Mouse (Mus musculus) adrenal gland, adult 8-10 months (tissue): ENCODE results near the gene Cab39. TPM values are rescaled to one million over a fixed set of nuclear protein-coding genes. Genes with fewer than 3 reads are reported as not detected.

Source experiments
- DNase-seq: peaks from one replicate; pipeline ENCODE4 v3.0.0; 2022
- total RNA-seq, 4 experiments: library from RNA; stranded (reverse); gene quantifications; 2 replicates each; pipeline ENCODE4 v1.2.4; 2022

Cab39 gene
- total RNA-seq, 4 experiments from 2014 or later = 103 to 136 (median 114) TPM

DNA sequence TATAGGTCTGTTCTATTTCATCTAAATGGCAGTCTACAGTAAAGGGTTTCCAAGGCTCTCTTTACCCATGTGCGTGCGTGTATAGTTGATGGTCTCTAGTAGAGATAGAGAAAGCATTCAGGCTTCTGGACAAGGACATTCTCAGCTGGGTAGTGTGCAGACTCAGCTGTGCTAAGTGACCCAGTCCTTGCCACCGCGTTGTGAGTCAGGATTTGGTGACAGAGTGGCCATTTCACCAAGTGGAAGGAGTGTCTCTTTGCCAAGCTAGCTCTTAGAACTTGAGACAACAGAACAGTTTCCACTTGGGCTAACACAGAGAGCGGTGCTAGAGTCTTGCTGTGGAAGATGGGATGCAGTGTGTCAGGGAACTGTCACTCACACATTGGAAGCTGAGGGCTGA, 57.6 kb downstream of the Cab39 start:
- DNase-seq = peak; percentile 59

DNA sequence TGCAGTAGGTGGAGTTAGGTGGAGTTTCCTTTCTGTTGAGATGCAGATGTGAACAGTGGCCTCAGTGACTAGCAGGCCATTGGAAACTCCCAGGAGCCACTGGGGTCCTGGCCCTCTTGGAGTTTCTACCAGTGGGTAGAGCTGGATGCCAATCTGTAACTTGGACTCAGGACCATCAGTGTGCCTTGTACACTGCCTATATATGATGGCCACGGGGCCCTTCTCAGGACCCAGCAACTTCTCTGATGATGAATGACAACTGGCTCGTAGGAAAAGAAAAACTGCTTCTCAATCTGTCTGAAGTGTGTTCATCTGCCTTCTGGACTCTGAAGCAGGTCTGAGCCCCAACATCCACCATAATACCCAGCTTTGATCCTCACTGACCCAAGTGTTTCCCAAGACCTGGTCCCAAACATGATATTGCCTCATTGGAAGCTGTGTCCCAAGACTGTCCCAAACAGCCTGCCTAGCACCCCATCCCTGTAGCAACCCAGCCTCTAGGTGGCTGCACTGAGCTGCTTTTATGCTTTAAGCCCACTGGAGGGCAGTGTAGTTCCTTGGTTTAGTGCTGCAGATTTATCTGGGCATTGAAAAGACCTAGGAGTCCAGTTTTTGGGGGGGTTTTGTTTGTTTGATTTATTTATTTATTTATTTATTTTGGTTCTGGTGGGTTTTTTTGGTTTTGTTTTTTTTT, 59.9 kb downstream of the Cab39 start:
- DNase-seq = peak; percentile 66

DNA sequence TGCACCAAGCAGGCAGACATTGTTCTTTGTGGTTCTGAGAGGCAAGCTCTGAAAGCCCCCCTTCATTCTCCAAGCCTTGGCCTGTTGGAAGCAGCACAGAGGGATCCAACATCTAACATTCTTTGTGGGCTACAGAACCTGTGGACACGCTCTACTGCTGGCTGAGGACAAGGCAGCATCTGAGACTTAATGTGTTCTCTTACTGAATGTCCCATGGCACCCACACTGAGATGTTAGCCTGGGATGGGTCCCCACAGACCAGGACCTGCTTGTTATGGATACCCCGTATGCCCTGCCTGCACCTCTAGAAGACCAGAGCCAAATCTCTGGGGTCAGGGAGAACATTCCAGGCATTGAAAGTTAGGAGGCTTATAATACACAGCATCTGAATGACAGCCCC, 60.6 kb downstream of the Cab39 start:
- DNase-seq = no peak

DNA sequence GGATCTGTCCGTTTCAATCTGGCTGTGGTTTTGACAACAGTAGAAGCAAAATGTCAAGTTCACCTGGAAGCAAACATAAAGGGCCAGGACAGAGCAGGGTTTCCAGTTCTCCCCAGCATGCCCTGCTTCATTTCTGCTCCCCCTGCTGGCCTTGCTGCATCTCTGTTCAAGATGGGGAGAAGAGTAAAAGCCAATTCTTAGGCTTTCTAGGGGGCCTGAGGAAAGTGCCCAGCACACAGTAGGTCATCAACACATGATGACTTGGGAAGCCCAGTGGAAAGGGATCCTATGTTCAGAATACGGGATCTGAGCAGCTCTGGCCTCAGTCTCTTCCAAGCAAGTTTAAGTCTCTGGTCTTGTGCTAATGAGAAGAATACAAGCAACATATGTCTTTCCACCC, 61.2 kb downstream of the Cab39 start:
- no peak for DNase-seq

DNA sequence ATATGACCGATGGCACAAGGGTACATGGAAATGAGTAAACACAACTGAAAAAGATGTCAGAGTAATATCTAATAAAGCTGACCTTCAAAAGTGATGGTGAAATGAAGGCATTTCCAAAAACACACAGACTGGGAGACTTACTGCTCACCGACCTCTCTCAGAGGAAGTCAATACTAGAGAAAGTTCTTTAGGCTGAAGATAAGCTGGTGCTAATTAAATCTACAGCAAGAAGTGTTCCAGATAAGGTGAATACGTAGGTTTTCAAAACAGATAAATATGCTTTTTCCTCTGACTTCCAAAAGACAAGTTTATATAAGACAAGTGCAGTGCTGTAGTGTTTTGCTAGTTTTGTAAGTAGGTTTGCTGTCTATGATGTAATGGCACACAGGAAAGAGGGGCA, 63.0 kb downstream of the Cab39 start:
- DNase-seq = no peak

DNA sequence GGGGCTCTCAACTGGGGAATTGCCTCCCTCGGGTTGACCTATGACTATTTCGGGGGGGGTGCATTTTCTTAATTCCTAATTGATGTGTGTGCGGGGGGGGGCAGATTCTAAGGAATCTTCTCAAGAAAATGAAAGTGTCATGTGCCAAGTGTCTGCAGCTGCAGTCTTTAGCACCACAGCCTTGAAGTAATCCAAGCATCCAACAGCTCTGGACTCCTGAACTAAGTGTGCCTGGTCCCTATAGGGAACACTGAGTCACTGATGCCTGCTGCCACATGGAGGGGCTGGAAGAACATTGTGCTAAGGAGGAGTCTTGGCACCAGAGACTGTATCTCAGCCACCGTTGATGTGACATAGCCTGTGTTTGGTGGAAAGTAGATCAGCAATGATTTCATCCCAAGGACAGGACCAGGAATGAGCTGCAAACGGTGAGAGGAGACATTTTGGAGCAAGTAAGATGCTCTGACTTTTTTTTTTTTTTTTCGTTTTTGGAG, 64.1 kb downstream of the Cab39 start:
- no peak for DNase-seq

DNA sequence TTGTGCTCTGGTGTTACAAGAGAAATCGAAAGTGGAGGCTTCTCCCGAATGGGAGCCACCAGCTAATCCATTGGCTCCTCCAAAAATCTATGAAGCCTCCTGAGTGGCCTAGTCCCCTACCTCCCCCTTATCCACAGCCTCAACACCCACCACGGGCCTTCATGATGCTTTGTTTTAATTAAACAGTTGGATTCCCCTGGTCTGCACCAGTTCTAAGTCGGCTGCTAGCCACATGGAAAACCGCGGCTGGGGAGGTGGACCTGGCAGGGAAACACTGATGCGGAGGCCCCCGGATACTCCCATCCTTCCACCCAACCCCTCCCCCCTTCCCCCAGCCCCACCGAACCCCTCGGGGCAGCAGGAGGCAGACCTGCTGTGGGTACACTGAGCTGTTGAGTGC, 71.1 kb downstream of the Cab39 start:
- DNase-seq = no peak

DNA sequence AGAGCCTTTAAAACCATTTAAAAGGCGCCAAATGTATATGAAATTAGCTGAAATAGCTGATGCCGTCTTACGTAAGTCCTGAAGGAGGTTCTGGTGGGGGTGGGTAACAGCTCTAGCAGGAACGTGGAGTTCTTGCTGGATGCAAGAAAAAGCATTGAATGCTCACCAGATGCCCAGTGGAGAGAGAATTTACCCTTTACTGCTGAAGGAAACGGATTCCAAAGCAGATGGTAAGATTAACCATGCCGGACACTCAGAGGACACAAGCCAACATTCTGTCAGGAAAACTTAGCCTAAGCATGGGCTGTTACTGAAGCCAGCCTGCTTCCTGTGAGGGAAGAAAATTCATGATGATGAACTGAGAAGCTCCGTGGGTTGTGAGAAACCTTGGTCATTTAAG, 76.8 kb downstream of the Cab39 start:
- DNase-seq = no peak

DNA sequence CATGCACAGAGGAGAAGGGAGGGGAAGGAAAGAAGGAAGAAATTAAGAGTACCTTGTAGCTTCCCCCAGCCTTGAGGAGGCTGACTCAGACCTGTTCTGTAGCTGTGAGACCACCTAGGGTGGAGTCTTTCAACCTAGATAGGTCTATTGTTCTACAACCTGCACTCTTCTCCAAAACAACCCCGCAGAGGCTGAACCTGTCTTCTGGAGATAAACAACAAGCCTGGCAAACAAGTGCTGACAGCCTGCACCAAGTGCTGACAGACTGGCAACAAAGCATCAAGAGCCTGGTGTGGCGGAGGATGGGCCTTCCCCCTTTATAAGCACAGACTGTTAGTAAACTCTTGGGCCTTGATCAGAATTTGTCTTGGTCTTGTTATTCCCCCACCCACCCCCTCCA, 77.3 kb downstream of the Cab39 start:
- DNase-seq = no peak

DNA sequence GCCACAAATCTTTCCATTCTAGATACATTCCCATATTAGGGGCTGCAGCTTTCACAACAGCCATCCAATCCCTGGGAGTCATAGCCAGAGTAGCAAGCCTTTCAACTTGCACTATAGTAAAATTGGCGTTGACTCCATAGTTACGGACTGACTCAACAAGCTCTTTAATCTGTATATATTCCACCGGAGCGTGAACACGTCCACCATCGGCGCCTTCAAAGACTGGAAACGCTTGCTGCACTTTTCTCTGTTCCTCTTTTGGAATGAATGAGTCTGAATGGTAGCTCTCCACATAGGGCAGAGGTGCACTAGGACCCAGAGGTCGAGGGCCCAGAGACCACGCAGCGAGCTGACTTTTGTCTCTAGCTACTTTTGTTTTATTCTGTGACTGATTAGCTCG, 88.8 kb downstream of the Cab39 start:
- DNase-seq = no peak

DNA sequence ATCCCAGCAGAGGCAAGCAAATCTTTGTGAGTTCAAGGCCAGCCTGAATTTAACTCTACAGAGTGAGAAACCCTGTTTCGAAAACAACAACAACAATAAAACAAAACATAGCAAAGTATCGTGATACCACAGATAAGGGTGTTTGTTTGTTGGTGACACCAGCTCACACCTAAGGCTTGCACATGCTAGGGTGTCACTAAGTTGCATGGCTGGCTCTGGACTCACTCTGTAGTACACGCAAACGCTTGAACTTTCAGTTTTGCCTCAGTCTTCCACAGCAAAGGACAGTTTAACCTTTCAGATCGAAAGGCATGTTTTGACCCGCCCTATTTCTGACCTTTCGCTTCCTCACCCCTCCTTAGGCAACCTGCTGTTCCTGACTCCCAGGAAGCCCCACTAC, 94.0 kb downstream of the Cab39 start:
- no peak for DNase-seq

DNA sequence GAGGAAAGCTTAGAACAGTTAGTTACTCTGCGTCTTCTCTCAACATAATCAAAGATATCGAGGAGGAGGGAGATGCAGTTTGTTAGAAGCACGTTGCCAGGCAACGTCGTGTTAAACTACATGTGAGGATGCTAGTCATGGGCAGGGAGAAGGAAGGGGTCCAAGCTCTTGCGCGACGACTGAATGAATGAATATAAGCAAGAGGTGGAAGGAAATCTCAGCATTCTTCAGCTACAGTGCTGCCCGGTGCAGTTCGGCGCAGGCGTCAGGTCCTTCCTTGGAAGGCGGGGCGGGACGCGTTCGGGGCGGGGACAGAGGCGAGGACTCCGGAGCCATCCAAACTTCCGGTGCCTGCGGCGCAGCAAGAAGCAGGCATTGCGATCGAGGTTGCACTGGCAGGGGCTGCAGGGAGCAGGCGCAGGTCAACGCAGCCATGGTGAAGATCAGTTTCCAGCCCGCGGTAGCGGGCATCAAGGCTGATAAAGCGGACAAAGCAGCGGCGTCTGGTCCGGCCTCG, 101.0 kb downstream of the Cab39 start, which contains the start of gene Itm2c:
Gene Itm2c, plus strand, starts transcription at position 51 of the 517 bp plus-strand sequence.
- peak; percentile 88 for DNase-seq

DNA sequence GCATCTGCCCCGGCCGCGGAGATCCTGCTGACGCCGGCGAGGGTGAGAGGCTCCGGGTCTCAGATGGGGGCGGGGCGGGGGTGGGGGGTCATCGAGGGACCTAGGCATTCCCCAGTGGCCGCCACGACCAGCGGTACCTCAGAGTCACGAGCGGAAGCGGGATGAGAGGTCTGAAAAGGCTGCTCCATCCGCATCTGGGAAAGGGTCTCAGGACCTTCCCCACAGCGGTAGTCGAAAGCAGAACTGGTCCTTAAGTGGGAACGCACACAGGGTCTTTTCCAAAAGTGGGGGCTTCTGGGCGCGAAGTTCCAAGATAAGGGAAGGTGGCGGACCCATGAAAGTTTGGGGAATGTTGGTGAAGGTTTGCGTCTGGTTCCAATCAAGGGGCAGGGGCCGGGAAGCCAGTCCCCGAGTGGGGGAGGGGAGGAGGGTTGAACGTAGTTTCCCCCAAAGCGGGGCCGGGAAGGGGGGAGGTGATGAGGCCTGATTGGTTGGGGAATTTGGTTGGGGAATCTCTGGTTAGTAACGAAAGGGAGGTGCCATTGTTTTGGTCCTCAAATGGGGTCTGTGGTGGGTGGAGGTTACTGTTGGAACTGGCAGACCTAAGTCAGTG, 101.6 kb downstream of the Cab39 start:
- DNase-seq = no peak

DNA sequence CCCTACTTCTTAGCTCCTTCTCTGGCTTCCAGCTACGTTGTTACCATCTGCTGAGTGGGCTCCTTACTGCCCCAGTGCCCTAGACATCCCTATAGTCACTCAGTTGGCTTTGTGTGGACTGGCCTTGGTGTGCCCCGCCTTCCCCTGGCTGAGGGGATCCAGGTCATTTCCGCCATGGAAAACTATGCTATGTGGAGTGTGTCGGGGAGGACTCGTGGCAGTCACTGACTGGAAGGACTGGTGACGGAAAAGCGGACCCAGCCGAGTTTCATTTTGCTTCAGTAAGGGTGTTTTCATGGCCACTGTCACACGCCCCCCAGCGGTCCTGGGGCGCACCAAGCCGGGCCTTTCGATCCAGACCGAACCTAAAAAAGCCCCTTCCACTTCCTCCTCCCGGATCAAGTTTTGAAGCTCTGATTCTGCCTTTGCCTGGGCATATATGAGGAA, 102.2 kb downstream of the Cab39 start:
- peak; percentile 77 for DNase-seq

DNA sequence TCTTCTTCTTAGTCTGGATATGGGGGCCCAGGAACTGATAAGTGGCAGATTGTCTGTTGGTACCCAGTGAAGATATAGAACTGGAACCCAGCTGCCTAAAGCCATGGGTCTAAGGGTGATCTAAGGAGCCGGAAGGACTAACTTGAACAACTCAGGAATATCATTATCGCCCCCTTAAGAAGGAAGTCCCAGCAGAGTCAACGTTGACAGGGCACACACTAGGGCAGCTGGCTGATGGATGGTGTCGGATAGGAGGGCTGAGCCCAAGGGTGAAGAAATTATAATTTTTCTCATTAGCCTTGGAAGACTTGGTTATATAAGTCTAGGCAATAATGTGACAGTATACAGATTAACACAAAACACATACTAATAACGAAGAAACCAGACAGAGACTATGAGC, 102.9 kb downstream of the Cab39 start:
- DNase-seq = no peak

DNA sequence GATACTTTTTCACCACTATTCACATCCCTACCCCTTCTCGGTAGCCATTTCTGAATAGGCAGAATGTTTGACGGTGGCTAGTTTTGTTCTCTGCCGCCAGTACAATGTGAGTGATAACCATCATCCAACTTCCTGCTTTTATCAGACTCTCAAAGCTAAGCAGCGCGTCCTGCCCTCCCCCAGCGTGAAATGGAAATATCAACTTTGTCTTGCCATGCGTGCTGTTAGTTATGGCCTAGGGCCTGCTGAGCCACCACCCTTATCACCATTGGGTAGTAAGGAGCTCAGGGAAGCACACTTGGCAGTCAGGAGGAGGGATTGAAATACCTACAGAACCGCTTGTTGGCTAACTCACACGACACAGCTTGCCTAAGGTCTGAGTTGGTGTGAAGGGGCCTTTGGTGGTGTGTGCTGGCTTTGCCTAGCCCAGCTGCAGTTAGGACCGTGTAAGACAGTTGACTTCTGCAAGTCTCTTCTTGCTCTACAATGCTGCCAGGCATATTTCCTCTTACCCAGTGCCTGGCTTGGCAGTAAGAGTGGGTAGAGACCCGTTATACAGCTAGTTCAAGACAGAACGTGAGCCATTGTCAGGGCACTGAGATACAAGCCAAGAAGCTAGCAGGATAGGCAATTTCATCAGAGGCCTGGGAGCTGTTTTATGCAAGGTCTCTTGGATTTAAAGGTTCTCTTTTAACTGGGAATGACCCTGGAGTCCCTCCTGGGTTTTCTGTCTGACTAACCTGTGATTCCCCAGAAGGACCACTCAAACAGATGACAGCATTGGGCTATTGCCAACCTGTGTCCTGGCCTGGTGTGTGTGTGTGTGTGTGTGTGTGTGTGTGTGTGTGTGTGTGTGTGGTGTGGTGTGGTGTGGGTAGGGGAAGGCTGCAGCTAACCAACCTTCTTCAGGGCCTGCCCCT, 103.8 kb downstream of the Cab39 start:
- DNase-seq = no peak

DNA sequence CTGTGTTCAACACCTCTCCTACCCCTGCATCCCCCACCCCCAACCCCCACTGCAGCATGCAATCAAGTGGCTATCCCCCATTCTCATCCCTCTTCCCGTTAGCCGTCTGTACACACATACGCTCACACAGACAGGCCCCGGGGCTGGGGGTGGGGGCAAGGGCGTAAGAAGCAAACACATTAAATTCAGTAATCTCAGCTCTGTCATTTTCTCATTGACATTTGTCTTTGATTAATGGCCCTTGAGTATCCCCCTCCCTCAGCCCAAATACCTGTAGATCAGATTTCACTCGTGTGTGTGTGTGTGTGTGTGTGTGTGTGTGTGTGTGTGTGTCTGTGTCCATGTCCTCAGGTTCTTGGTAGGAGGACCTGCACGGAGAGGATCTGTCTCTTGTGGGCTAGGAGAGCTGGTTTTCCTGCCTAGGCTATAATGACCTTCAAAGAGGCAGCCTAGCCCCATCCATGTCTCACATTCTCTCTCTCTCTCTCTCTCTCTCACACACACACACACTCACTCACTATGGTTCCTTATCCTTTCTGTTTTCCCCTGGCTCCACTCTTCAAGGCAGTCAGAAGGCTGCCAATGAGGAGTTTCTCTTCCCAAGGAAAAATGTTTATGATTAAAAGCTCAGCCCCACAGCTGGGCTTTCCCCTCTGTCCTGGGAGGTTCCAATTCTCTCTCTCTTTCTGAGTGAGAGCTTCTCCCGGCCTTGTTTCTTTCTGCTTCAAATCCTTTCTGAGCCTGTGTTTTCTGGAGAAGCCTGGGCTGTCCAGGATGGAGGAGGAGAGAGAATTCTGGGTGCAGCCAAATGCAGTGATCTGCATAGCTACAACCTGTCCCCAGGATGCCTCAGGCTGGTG, 104.9 kb downstream of the Cab39 start:
- DNase-seq = no peak

DNA sequence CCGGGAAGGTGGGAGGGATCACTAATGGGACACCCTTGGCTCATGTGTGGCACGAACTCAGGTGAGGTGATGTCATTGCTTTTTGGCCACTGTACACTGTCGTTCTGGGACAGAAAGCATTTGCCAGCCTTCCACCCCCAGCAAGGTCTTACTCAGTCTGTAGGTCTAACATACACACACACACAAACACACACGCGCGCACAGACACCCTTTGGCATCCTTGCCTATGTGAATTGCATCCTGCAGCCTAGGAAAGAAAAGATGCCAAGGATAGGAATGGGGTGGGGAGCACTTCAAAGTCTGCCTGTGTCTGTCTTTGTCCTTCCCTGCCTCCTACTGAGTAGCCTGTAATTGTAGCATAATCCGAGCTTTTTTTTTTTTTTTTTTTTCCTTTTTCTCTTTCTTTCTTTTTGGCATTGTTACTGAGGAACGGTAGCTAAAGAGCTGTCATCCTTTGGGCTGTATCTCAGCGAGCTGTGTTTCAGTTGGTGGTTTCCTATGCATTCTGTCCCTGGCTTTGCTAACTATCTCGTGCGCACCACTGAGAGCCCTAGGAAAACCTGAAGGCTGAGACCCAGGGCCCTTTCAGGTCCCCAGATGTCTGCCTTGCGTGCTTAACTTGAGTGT, 105.6 kb downstream of the Cab39 start:
- no peak for DNase-seq

DNA sequence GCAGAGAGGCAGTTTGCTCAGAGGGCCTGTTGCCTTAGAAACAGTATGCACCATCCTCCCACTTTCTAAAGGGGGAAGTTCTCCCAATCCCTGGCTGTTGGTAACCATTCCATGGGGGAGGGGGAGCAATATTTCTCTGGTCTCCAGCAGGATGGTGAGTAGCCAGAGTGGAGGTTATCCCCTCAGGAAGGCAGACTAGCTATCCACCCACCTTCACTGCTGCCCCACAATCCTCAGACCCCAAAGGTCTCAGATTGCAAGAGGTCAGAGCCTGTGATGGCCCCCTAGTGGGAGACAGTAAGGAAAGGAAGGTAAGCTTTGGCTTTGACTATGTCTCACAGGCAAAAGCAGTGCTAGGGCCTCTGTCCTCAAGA, 106.1 kb downstream of the Cab39 start:
- no peak for DNase-seq

DNA sequence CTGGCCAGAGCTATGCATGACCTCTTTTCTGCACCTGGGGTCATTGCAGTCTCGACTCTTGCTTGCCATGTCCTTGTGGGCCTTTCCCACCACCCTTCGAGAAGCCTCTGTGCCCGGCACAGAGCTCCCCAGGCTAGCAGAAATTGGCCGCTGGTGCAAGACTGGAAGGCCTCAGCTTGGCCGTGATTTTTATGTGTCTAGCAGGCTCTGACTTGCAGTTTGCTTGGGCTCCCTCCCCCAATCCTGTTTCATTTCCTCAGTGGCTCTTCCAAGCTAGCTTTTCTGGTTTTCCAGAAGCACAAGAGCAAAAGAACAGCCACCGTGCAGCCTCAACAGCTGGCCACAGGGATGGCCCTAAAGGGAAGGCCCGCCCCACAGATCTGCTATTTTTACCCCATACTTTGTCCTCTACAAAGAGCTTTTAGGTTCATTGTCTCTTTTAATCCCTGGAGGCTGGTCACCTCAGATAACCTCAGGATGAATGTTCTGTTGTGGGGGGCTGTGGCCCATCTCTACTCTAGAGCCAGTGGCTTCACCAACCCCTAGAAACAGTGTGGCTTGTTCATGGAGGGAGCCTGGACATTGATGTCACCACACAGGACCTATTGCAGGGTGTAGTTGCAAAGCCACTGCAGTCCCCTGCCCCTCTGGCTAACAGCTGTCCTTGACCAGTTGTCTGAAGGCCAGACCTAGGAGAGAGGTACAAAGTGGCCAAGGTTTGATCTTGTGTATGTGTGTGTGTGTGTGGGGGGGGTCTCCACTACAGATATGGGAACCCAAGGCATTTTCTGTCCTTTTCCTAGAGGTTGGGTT, 107.5 kb downstream of the Cab39 start:
- no peak for DNase-seq
